Mouse (Mus musculus): ENCODE results near the gene Grm5. TPM values are rescaled to one million over a fixed set of nuclear protein-coding genes. Genes with fewer than 3 reads are reported as not detected.

Grm5 gene
- polyA plus RNA-seq, 1 experiment from 2014 or later, result 25.1 TPM

GRCm38 (mm10) chr7:87925956-87926355 is 342.0 kb downstream of the Grm5 start:
- 46% methylated on average over 5 of the region's 5 CpGs for WGBS
- Histone ChIP-seq H3K9ac (no peak overlapping the region), H3K9me3 (no peaks in the 10 kb centered on the region), H3K4me2 (no peak overlapping the region), H3K27ac (replicated peaks) (no peak overlapping the region), H3K4me1 (replicated peaks) (peaks cover 7% of the 10 kb centered on the region; the same call in 1 of the 2 replicates), H3K36me3 (no peaks in the 10 kb centered on the region), H3K27me3 (no peaks in the 10 kb centered on the region), H3K4me3 (no peak overlapping the region)
- ATAC-seq (ENCODE audit: low read depth), result peak; percentile 23; the same call in 1 of the 2 replicates

GRCm38 (mm10) chr7:87937415-87937814 is 353.4 kb downstream of the Grm5 start:
- WGBS, result 33% methylated on average over 1 of the region's 1 CpGs
- no peak overlapping the region for H3K27ac ChIP-seq (replicated peaks)

GRCm38 (mm10) chr7:87938265-87938664 is 354.3 kb downstream of the Grm5 start:
- no peaks in the 10 kb centered on the region for H3K27me3 ChIP-seq
- ATAC-seq (ENCODE audit: low read depth), result peak; percentile 71; the same call in 1 of the 2 replicates
- peaks cover 4% of the 10 kb centered on the region for H3K4me1 ChIP-seq (replicated peaks)
- no peaks in the 10 kb centered on the region for H3K36me3 ChIP-seq
- H3K4me3 ChIP-seq, result no peak overlapping the region
- no peak overlapping the region for H3K9ac ChIP-seq
- WGBS, result 22% methylated on average over 5 of the region's 5 CpGs
- H3K27ac ChIP-seq (replicated peaks), result no peak overlapping the region
- H3K9me3 ChIP-seq, result no peaks in the 10 kb centered on the region
- H3K4me2 ChIP-seq, result no peak overlapping the region

More at GRCm38 (mm10) chr7:87937415-87937814, 353.4 kb downstream of the Grm5 start:
- Histone ChIP-seq H3K4me3 (no peak overlapping the region), H3K27me3 (no peaks in the 10 kb centered on the region), H3K36me3 (no peaks in the 10 kb centered on the region), H3K4me1 (replicated peaks) (peaks cover 4% of the 10 kb centered on the region), H3K4me2 (no peak overlapping the region), H3K9ac (no peak overlapping the region), H3K9me3 (no peaks in the 10 kb centered on the region)
- ATAC-seq (ENCODE audit: low read depth), result no peak

- no peak for ATAC-seq (ENCODE audit: low read depth)
- Histone ChIP-seq H3K4me2 (no peak overlapping the region), H3K9me3 (no peaks in the 10 kb centered on the region), H3K4me1 (replicated peaks) (no peaks in the 10 kb centered on the region), H3K4me3 (no peak overlapping the region), H3K36me3 (no peaks in the 10 kb centered on the region), H3K27ac (replicated peaks) (no peak overlapping the region), H3K27me3 (no peaks in the 10 kb centered on the region), H3K9ac (no peak overlapping the region)
- 98% methylated on average over 1 of the region's 1 CpGs for WGBS
These were observed 366.2 kb downstream of the Grm5 start for GRCm38 (mm10) chr7:87950205-87950604.

- Histone ChIP-seq H3K9me3 (no peaks in the 10 kb centered on the region), H3K36me3 (no peaks in the 10 kb centered on the region), H3K9ac (no peak overlapping the region), H3K4me1 (replicated peaks) (0 out of 2 replicates have a peak, but pooled peaks cover 4% of the 10 kb centered on the region), H3K4me3 (no peak overlapping the region), H3K4me2 (no peak overlapping the region), H3K27ac (replicated peaks) (no peak overlapping the region), H3K27me3 (no peaks in the 10 kb centered on the region)
- 39% methylated on average over 1 of the region's 1 CpGs for WGBS
- ATAC-seq (ENCODE audit: low read depth), result no peak
These were observed 389.2 kb downstream of the Grm5 start for GRCm38 (mm10) chr7:87973216-87973615.

- H3K4me3 ChIP-seq, result no peak overlapping the region
- H3K9me3 ChIP-seq, result no peaks in the 10 kb centered on the region
- H3K4me1 ChIP-seq (replicated peaks), result 0 out of 2 replicates have a peak, but pooled peaks cover 4% of the 10 kb centered on the region
- H3K27me3 ChIP-seq, result no peaks in the 10 kb centered on the region
- no peaks in the 10 kb centered on the region for H3K36me3 ChIP-seq
- WGBS, result 76% methylated on average over 8 of the region's 8 CpGs
- H3K4me2 ChIP-seq, result no peak overlapping the region
- 0 out of 2 replicates have a peak, but pooled peaks have one; percentile 43 for ATAC-seq (ENCODE audit: low read depth)
- H3K27ac ChIP-seq (replicated peaks), result no peak overlapping the region
- H3K9ac ChIP-seq, result no peak overlapping the region
These were observed 391.1 kb downstream of the Grm5 start for GRCm38 (mm10) chr7:87975041-87975440.

- Histone ChIP-seq H3K4me2 (no peak overlapping the region), H3K9ac (no peak overlapping the region), H3K4me1 (replicated peaks) (no peaks in the 10 kb centered on the region), H3K27me3 (no peaks in the 10 kb centered on the region), H3K36me3 (no peaks in the 10 kb centered on the region), H3K9me3 (no peaks in the 10 kb centered on the region), H3K4me3 (no peak overlapping the region), H3K27ac (replicated peaks) (no peak overlapping the region)
- WGBS, result 66% methylated on average over 2 of the region's 2 CpGs
- no peak for ATAC-seq (ENCODE audit: low read depth)
These were observed 399.5 kb downstream of the Grm5 start for GRCm38 (mm10) chr7:87983494-87983893.

- no peaks in the 10 kb centered on the region for H3K36me3 ChIP-seq
- no peak overlapping the region for H3K9ac ChIP-seq
- WGBS, result 83% methylated on average over 3 of the region's 3 CpGs
- no peak for ATAC-seq (ENCODE audit: low read depth)
- H3K27me3 ChIP-seq, result no peaks in the 10 kb centered on the region
- no peaks in the 10 kb centered on the region for H3K9me3 ChIP-seq
- H3K4me2 ChIP-seq, result no peak overlapping the region
- no peak overlapping the region for H3K27ac ChIP-seq (replicated peaks)
- no peaks in the 10 kb centered on the region for H3K4me1 ChIP-seq (replicated peaks)
- H3K4me3 ChIP-seq, result no peak overlapping the region
These were observed 430.5 kb downstream of the Grm5 start for GRCm38 (mm10) chr7:88014451-88014850.

GRCm38 (mm10) chr7:88027411-88028132 is 443.6 kb downstream of the Grm5 start:
- ATAC-seq (ENCODE audit: low read depth), result no peak
- Histone ChIP-seq H3K27ac (replicated peaks) (no peak overlapping the region), H3K9ac (no peak overlapping the region), H3K36me3 (no peaks in the 10 kb centered on the region), H3K9me3 (no peaks in the 10 kb centered on the region), H3K4me1 (replicated peaks) (no peaks in the 10 kb centered on the region), H3K4me2 (no peak overlapping the region), H3K27me3 (no peaks in the 10 kb centered on the region), H3K4me3 (no peak overlapping the region)
- 76% methylated on average over 3 of the region's 3 CpGs for WGBS

- H3K4me1 ChIP-seq (replicated peaks), result no peaks in the 10 kb centered on the region
- ATAC-seq (ENCODE audit: low read depth), result no peak
- H3K27ac ChIP-seq (replicated peaks), result no peak overlapping the region
These were observed 463.4 kb downstream of the Grm5 start for GRCm38 (mm10) chr7:88047366-88047765.

GRCm38 (mm10) chr7:88054224-88054938 is 470.4 kb downstream of the Grm5 start:
- Histone ChIP-seq H3K27me3 (no peaks in the 10 kb centered on the region), H3K4me2 (no peak overlapping the region), H3K9me3 (no peaks in the 10 kb centered on the region), H3K4me3 (no peak overlapping the region), H3K9ac (no peak overlapping the region), H3K4me1 (replicated peaks) (no peaks in the 10 kb centered on the region), H3K36me3 (no peaks in the 10 kb centered on the region), H3K27ac (replicated peaks) (no peak overlapping the region)
- ATAC-seq (ENCODE audit: low read depth), result no peak
- WGBS, result 82% methylated on average over 1 of the region's 1 CpGs

More at GRCm38 (mm10) chr7:88047366-88047765, 463.4 kb downstream of the Grm5 start:
- H3K27me3 ChIP-seq, result no peaks in the 10 kb centered on the region
- H3K4me2 ChIP-seq, result no peak overlapping the region
- no peak overlapping the region for H3K9ac ChIP-seq
- no peak overlapping the region for H3K4me3 ChIP-seq
- H3K36me3 ChIP-seq, result no peaks in the 10 kb centered on the region
- no peaks in the 10 kb centered on the region for H3K9me3 ChIP-seq

- no peaks in the 10 kb centered on the region for H3K9me3 ChIP-seq
- H3K27ac ChIP-seq (replicated peaks), result no peak overlapping the region
- 51% methylated on average over 2 of the region's 2 CpGs for WGBS
- H3K9ac ChIP-seq, result no peak overlapping the region
- no peak for ATAC-seq (ENCODE audit: low read depth)
- H3K4me3 ChIP-seq, result no peak overlapping the region
- H3K36me3 ChIP-seq, result no peaks in the 10 kb centered on the region
- H3K27me3 ChIP-seq, result no peaks in the 10 kb centered on the region
- no peaks in the 10 kb centered on the region for H3K4me1 ChIP-seq (replicated peaks)
- H3K4me2 ChIP-seq, result no peak overlapping the region
These were observed 472.5 kb downstream of the Grm5 start for GRCm38 (mm10) chr7:88056438-88056837.

All from neural tube, embryonic 13.5 days (tissue).